Mouse (Mus musculus): ENCODE results near the gene Ddx55. TPM values are rescaled to one million over a fixed set of nuclear protein-coding genes. Genes with fewer than 3 reads are reported as not detected.

Gene Ddx55
- 11.3 and 12.5 TPM in 2 replicates for polyA plus RNA-seq (2015; fragmentation: Nextera tagmentation; extraction: Ambion mirVana)

GRCm38 (mm10) chr5:124552558-124553307 lies at the start of gene Ddx55:
Ddx55 (plus strand) TSS chr5:124552864.

GRCm38 (mm10) chr5:124530655-124531582 lies 21.7 kb upstream of the Ddx55 start, which contains the start of gene Rilpl1:
Rilpl1 (minus strand) TSS chr5:124531391.

GRCm38 (mm10) chr5:124540383-124540786 lies 12.3 kb upstream of the Ddx55 start, which contains the start of gene Tmed2:
Tmed2 (plus strand) TSS chr5:124540695.

GRCm38 (mm10) chr5:124578633-124579317 lies 26.1 kb downstream of the Ddx55 start, which contains the start of the genes Eif2b1 and Gtf2h3:
Eif2b1 (minus strand) TSS chr5:124579131.
Gtf2h3 (plus strand) TSS chr5:124579140.

Other genes starting within 250 kb of the Ddx55 start
- 5.4 and 6.6 TPM in 2 replicates for gene Mphosph9, start 224.9 kb upstream of the Ddx55 start, polyA plus RNA-seq (2015; fragmentation: Nextera tagmentation; extraction: Ambion mirVana)
- 7.1 and 8.3 TPM in 2 replicates for gene 2810006K23Rik, start 224.8 kb upstream of the Ddx55 start, polyA plus RNA-seq (2015; fragmentation: Nextera tagmentation; extraction: Ambion mirVana)
- 39.0 and 40.0 TPM in 2 replicates for gene Cdk2ap1, start 189.8 kb upstream of the Ddx55 start, polyA plus RNA-seq (2015; fragmentation: Nextera tagmentation; extraction: Ambion mirVana)
- 60.5 and 63.2 TPM in 2 replicates for gene Sbno1, start 126.9 kb upstream of the Ddx55 start, polyA plus RNA-seq (2015; fragmentation: Nextera tagmentation; extraction: Ambion mirVana)
- 54.2 and 58.2 TPM in 2 replicates for gene Kmt5a, start 112.9 kb upstream of the Ddx55 start, polyA plus RNA-seq (2015; fragmentation: Nextera tagmentation; extraction: Ambion mirVana)
- gene Rilpl2, start 74.5 kb upstream of the Ddx55 start, polyA plus RNA-seq (2015; fragmentation: Nextera tagmentation; extraction: Ambion mirVana), result 19.2 and 24.8 TPM in 2 replicates
- 12.1 and 12.6 TPM in 2 replicates for gene Snrnp35, start 69.7 kb upstream of the Ddx55 start, polyA plus RNA-seq (2015; fragmentation: Nextera tagmentation; extraction: Ambion mirVana)
- gene Rilpl1, start 21.5 kb upstream of the Ddx55 start, polyA plus RNA-seq (2015; fragmentation: Nextera tagmentation; extraction: Ambion mirVana), result 4.2 and 6.2 TPM in 2 replicates
- 335 and 349 TPM in 2 replicates for gene Tmed2, start 12.2 kb upstream of the Ddx55 start, polyA plus RNA-seq (2015; fragmentation: Nextera tagmentation; extraction: Ambion mirVana)
- 47.7 and 55.4 TPM in 2 replicates for gene Eif2b1, start 26.3 kb downstream of the Ddx55 start, polyA plus RNA-seq (2015; fragmentation: Nextera tagmentation; extraction: Ambion mirVana)
- gene Gtf2h3, start 26.3 kb downstream of the Ddx55 start, polyA plus RNA-seq (2015; fragmentation: Nextera tagmentation; extraction: Ambion mirVana), result 25.6 and 28.8 TPM in 2 replicates
- gene Atp6v0a2, start 75.7 kb downstream of the Ddx55 start, polyA plus RNA-seq (2015; fragmentation: Nextera tagmentation; extraction: Ambion mirVana), result 15.8 and 20.6 TPM in 2 replicates
- gene Dnah10, start 172.2 kb downstream of the Ddx55 start, polyA plus RNA-seq (2015; fragmentation: Nextera tagmentation; extraction: Ambion mirVana), result 0.01 and 0.10 TPM in 2 replicates

Data from spleen, postnatal 0 days (tissue).